Mouse (Mus musculus): ENCODE data around the gene Spred3. TPM values are rescaled to one million over a fixed set of nuclear protein-coding genes. Genes with fewer than 3 reads are reported as not detected.

Spred3 gene
- polyA plus RNA-seq, 2 experiments, result 0.08 to 0.38 TPM

DNA sequence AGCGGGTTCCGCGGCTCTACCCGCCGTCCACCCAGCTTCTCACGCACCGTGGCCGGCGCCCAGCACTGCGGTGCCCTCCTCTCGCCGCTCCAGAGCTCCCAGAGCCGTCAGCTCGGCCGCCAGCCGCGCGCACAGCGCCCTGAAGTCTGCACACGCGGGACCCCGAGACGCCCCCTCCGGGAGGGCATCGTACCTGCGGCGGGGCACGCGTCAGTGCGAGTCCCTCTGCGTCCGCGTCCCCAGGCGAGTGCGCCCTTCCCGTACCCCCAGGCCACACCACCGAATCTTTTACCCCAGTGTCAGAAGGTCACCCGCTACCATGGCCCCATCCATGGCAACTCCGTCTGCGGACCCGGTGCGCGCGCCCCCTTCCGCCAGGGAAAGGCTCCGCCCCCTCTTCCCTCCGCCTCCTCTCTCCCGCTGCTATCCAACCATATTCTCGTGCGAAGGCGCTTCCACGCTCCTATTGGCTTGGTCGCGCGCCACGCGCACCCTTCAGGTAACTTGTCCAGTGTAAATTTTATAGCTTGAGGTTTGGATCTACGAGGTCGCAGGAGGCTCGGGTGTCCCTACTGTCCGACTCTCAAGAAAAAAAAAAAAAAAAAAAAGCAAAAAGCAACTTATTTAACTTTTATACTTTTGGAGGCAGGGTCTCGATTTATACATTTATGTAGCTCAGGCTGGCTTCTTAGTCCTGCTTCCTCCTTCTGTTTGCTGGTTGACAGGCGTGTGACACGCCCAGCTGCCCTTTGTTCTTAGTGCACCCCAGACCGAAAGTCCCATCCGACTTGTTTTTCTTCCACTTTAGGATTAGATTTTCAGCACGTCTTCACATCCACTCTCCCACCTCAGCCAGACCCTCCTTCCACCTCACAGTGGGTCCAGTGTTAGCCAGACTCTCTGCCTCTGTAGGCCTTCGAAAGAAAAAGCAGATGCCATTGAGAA is 14.1 kb downstream of the Spred3 start, which contains the start of gene Fam98c:
Fam98c (minus strand) TSS at position 397 of the 945 bp plus-strand sequence.
- Histone ChIP-seq H3K4me3 (ENCODE audit: insufficient read depth in 1 of 2, low read depth in 2 of 2, low read length in 2 of 2) (peak within 1 kb of the TSS; percentile 62 to 83), H3K36me3 (replicated peaks; ENCODE audit: control insufficient read depth, insufficient read depth, low read depth) (no peaks in the 10 kb centered on the region), H3K9ac (replicated peaks) (peak within 1 kb of the TSS; percentile 73), H3K27me3 (ENCODE audit: control insufficient read depth, insufficient read depth, low read length) (peaks cover 7% of the 10 kb centered on the region), H3K27ac (no peak within 1 kb of the TSS; the same call in 1 of the 2 replicates), H3K9me3 (ENCODE audit: control insufficient read depth, low read length) (no peaks in the 10 kb centered on the region; the same call in 1 of the 2 replicates), H3K4me1 (replicated peaks; ENCODE audit: control insufficient read depth in 2 of 2, insufficient read depth in 2 of 2, low read length in 1 of 2) (peaks cover 0 to 7% of the 10 kb centered on the region in 2 experiments; a peak in 2 of 4 replicates), H3K4me2 (ENCODE audit: low read depth) (peak within 1 kb of the TSS; percentile 99)
- DNase-seq (ENCODE audit: low read depth in 3 of 3, low spot score in 3 of 3), result peak; percentile 50 to 66 (median 62)
- peak; percentile 84 for ATAC-seq (ENCODE audit: insufficient read depth)
- 2% methylated on average over 62 of the region's 68 CpGs for WGBS (ENCODE audit: insufficient replicate concordance)
- peak; percentile 53 for TF ChIP-seq CTCF (IDR thresholded peaks at IDR 0.05; ENCODE audit: low read depth)
- TF ChIP-seq EP300 (IDR thresholded peaks at IDR 0.05; ENCODE audit: low read depth), result no peak

DNA sequence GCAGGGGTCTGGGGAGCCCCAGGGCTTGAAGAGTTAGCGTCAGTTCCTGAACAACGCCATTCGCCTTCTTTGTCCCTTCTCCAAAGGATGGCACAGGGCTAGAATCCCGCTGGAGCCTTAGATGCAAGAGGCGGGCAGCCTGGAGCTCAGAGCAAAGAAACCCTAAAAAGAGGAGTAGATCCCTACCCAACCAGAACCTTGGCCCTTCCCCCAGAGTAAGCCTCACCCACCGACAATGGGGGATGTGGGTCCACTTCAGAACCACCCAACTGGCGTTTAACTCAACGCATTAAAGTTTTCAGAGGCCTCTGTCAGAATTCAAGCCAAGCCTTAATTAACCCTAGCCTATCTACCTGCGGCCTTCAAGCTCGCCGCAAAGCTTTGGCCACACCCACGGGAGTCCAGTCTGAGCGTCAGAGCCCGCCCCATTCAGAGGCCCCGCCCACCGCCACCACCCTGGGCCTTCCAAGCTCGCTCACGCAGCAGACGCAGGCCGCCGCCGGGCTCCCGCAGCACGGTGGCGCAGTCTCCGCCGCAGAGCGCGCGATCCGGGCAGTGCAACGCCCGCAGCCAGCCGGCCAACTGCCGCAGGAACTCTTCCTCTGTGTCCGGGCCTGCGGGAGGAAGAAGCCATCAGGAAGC is 14.9 kb downstream of the Spred3 start:
- DNase-seq (ENCODE audit: low read depth in 3 of 3, low spot score in 3 of 3) (peak; percentile 70 to 76 (median 71)), ATAC-seq (ENCODE audit: insufficient read depth) (peak; percentile 88)
- whole genome bisulfite sequencing (ENCODE audit: insufficient replicate concordance), result 8% methylated on average over 37 of the region's 37 CpGs

DNA sequence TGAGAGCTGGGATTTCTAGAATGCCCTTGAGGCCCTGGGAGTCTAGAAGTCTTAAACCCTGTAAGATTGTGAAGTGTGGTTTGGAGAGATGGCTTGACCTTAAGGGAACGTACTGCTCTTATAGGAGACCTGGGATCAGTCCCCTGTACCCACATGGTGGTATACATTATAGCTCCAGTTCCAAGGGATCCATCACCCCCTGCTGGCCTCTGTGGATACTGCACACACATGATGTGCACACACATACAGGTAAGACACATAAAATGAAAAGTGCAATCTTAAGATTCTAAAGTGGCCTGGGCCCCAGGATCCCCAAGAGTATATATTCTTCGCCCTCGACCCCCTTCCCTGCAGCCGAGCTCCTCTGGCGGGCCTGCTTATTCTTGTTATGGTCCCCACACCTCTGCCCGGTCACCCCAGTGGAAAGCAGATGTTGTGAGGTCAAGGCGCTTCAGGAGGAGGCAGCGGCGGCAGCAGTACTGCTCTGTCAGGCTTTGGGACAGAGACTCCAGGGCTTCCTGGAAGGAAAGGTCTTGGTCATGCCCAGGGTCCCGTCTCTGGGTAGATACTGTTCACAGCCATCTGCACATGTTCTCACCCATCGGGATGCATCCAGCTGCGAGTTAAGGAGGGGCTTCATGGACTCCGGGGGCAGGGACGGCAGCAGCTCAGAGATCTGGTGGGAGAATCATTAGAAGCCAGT is 16.0 kb downstream of the Spred3 start:
- no peak for DNase-seq (ENCODE audit: low read depth in 3 of 3, low spot score in 3 of 3)
- H3K4me1 ChIP-seq (replicated peaks; ENCODE audit: control insufficient read depth in 2 of 2, insufficient read depth in 2 of 2, low read length in 1 of 2), result peaks cover 0 to 7% of the 10 kb centered on the region in 2 experiments; a peak in 2 of 4 replicates
- 84% methylated on average over 14 of the region's 14 CpGs for WGBS (ENCODE audit: insufficient replicate concordance)
- no peak overlapping the region for H3K27ac ChIP-seq
- H3K27me3 ChIP-seq (ENCODE audit: control insufficient read depth, insufficient read depth, low read length), result peaks cover 6% of the 10 kb centered on the region
- no peak for ATAC-seq (ENCODE audit: insufficient read depth)
- H3K9ac ChIP-seq (replicated peaks), result no peak overlapping the region
- H3K4me3 ChIP-seq (ENCODE audit: insufficient read depth in 1 of 2, low read depth in 2 of 2, low read length in 2 of 2), result no peak overlapping the region
- H3K4me2 ChIP-seq (ENCODE audit: low read depth), result no peak overlapping the region
- TF ChIP-seq CTCF (IDR thresholded peaks at IDR 0.05; ENCODE audit: low read depth) (peak; percentile 26; the same call in 1 of the 2 replicates), EP300 (IDR thresholded peaks at IDR 0.05; ENCODE audit: low read depth) (no peak)
- no peaks in the 10 kb centered on the region for H3K36me3 ChIP-seq (replicated peaks; ENCODE audit: control insufficient read depth, insufficient read depth, low read depth)
- no peaks in the 10 kb centered on the region; the same call in 1 of the 2 replicates for H3K9me3 ChIP-seq (ENCODE audit: control insufficient read depth, low read length)

More for the DNA sequence above, 14.9 kb downstream of the Spred3 start:
- Histone ChIP-seq H3K4me3 (ENCODE audit: insufficient read depth in 1 of 2, low read depth in 2 of 2, low read length in 2 of 2) (peak overlapping the region; percentile 62 to 83), H3K27me3 (ENCODE audit: control insufficient read depth, insufficient read depth, low read length) (peaks cover 7% of the 10 kb centered on the region), H3K27ac (no peak overlapping the region), H3K9me3 (ENCODE audit: control insufficient read depth, low read length) (no peaks in the 10 kb centered on the region; the same call in 1 of the 2 replicates), H3K36me3 (replicated peaks; ENCODE audit: control insufficient read depth, insufficient read depth, low read depth) (no peaks in the 10 kb centered on the region), H3K4me1 (replicated peaks; ENCODE audit: control insufficient read depth in 2 of 2, insufficient read depth in 2 of 2, low read length in 1 of 2) (peaks cover 0 to 7% of the 10 kb centered on the region in 2 experiments; a peak in 2 of 4 replicates), H3K4me2 (ENCODE audit: low read depth) (peak overlapping the region; percentile 99), H3K9ac (replicated peaks) (peak overlapping the region; percentile 73)
- TF ChIP-seq EP300 (IDR thresholded peaks at IDR 0.05; ENCODE audit: low read depth) (no peak), CTCF (IDR thresholded peaks at IDR 0.05; ENCODE audit: low read depth) (no peak)

DNA sequence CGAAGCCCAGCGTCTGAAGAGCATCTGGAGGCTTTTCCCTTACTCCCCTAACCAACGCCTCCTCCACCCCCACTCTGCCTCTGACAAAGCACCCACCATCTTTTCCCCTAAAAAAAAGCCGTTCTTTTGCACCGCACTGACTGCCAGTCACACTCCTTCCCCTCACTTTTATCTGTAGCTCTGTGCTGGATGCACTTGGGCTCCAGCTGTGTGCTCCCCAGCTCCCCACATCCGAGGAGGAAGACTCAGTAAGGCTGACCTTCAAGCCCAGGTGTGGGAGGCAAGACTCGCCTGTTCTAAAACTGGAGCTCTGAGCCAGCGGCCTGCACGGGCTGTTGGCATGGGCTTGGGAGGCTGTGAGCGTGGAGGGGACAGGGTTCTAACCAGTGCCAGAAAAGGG is 18.7 kb downstream of the Spred3 start:
- H3K4me1 ChIP-seq (replicated peaks; ENCODE audit: control insufficient read depth in 2 of 2, insufficient read depth in 2 of 2, low read length in 1 of 2), result peaks cover 0 to 4% of the 10 kb centered on the region in 2 experiments; a peak in 2 of 4 replicates
- no peak for TF ChIP-seq CTCF (IDR thresholded peaks at IDR 0.05; ENCODE audit: low read depth)
- no peak overlapping the region for H3K9ac ChIP-seq (replicated peaks)
- WGBS (ENCODE audit: insufficient replicate concordance), result 58% methylated on average over 10 of the region's 10 CpGs
- no peak overlapping the region for H3K4me3 ChIP-seq (ENCODE audit: insufficient read depth in 1 of 2, low read depth in 2 of 2, low read length in 2 of 2)
- H3K9me3 ChIP-seq (ENCODE audit: control insufficient read depth, low read length), result no peaks in the 10 kb centered on the region; the same call in 1 of the 2 replicates
- no peak overlapping the region for H3K27ac ChIP-seq
- H3K4me2 ChIP-seq (ENCODE audit: low read depth), result no peak overlapping the region
- ATAC-seq (ENCODE audit: insufficient read depth) (no peak), DNase-seq (ENCODE audit: low read depth in 3 of 3, low spot score in 3 of 3) (no peak)
- H3K36me3 ChIP-seq (replicated peaks; ENCODE audit: control insufficient read depth, insufficient read depth, low read depth), result no peaks in the 10 kb centered on the region
- H3K27me3 ChIP-seq (ENCODE audit: control insufficient read depth, insufficient read depth, low read length), result no peaks in the 10 kb centered on the region
